Mouse (Mus musculus): Measurements from ENCODE around the gene Pou3f3. TPM values are rescaled to one million over a fixed set of nuclear protein-coding genes. Genes with fewer than 3 reads are reported as not detected.

The Pou3f3 gene
- polyA plus RNA-seq, 1 experiment from 2014 or later, result 0.02 TPM

DNA sequence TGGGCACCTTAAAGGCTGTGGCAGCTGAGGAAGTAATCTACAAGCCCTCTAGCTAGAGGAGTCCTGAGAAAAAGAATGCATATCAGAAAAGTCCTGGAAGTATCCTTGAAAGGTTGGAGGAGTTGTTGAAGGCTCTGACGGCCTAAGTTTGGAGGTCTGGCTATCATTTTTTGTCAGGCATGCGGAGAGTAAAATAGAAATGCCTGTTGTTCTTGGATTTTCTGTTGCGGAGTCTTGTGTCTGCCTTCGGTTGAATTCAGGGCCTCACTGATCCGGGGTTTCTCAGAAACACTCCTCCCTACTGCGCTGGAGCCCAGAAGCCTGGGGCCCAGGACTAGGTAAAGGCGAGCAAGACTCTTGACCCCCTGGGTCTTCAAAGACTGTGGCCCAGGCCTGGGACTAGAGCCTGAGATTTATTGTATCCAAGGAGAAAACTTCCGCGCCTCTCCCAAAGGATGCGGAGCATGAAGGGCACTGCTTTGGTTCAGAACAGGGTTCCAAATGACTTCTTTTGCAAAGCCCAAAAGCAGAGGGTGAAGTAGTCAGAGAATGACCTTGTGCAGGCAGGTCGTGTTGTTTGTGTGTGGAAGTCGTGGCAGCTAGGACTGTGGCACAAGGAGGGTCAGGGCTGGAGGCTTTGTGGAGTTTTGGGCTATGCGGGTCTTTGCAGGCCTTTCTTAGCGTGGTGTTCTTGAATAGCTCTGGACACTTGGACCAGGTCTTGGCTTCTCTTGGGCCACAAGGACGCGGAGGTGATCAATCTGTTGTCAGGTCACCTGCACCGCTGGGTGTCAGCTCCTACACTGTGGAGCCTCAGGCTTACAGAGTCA is 9.6 kb downstream of the Pou3f3 start:
- Histone ChIP-seq H3K36me3 (no peaks in the 10 kb centered on the region), H3K4me3 (no peak overlapping the region), H3K4me2 (no peak overlapping the region), H3K9ac (no peak overlapping the region), H3K27me3 (replicated peaks) (peaks cover 95% of the 10 kb centered on the region), H3K27ac (no peak overlapping the region), H3K9me3 (replicated peaks) (no peaks in the 10 kb centered on the region), H3K4me1 (no peaks in the 10 kb centered on the region)
- 5% methylated on average over 17 of the region's 17 CpGs for WGBS (ENCODE audit: insufficient replicate concordance)
- ATAC-seq, result no peak

DNA sequence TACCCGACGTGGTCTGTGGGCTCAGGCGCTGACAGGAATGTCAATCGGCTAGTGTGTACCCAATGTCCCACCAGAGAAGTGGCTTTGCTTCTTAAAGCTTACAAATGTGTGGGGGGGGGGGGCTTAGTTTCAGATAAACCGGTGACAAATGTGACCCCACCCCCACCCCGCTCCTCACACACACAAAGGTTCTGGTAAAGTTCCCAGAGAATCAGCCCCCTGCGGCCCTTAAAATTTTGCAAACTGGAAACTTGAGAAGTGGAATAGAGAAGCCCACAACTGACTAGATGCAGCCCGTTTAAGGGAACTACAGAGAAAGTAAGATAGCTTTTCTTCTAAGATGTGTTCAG is 10.2 kb downstream of the Pou3f3 start:
- WGBS (ENCODE audit: insufficient replicate concordance), result 7% methylated on average over 8 of the region's 8 CpGs
- no peaks in the 10 kb centered on the region for H3K9me3 ChIP-seq (replicated peaks)
- no peak for ATAC-seq
- H3K4me2 ChIP-seq, result no peak overlapping the region
- H3K27me3 ChIP-seq (replicated peaks), result peaks cover 96% of the 10 kb centered on the region
- H3K36me3 ChIP-seq, result no peaks in the 10 kb centered on the region
- H3K27ac ChIP-seq, result no peak overlapping the region
- H3K4me3 ChIP-seq, result no peak overlapping the region
- no peak overlapping the region for H3K9ac ChIP-seq
- H3K4me1 ChIP-seq, result no peaks in the 10 kb centered on the region

DNA sequence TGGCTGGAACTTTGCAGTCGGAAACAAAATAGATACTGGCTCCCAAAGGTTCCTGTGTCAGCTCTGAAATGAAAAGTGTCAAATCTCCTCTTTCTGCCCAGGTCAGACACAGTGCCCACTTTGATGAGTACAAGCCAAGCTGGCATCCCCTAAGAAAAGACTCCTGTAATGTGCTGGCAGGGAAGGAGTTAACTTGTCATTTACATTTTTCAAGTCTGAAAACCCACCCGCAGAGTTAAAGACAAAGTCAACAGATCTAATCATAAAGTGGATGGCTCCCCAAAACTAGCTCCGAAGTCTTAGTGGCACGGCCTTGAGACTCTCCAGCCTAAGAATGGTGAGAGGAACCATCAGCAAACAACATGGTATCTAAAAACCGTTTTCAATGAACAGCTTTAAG is 11.6 kb downstream of the Pou3f3 start:
- 3% methylated on average over 5 of the region's 5 CpGs for WGBS (ENCODE audit: insufficient replicate concordance)
- no peak for ATAC-seq
- Histone ChIP-seq H3K36me3 (no peaks in the 10 kb centered on the region), H3K9me3 (replicated peaks) (no peaks in the 10 kb centered on the region), H3K27ac (no peak overlapping the region), H3K4me3 (no peak overlapping the region), H3K4me2 (no peak overlapping the region), H3K9ac (no peak overlapping the region), H3K27me3 (replicated peaks) (peaks cover 96% of the 10 kb centered on the region), H3K4me1 (no peaks in the 10 kb centered on the region)

DNA sequence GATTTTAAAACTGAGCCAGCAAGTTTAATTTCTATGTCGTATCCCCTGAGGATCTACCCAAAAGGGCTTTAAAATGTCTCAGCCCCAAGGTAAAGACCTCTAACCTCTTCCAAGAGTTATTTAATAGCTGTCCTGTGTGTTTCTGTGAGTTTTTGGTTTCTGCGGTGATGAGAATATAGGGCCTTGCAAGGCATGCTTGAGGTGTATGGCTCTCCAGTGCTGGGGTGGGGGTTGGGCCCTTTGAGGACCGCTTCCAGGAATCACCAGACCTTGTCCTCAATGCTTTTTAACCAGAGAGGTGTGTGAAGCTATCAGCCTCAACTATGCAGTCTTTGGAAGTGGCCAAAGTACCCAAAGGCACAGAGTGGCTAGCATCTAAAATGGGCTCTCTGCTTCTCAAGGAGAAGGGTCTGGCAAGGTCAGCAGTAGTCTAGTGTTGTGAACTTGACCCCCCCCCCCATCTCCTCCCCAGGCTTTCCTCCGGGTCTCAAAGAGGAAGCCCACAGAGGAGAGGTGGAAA is 12.1 kb downstream of the Pou3f3 start:
- Histone ChIP-seq H3K9me3 (replicated peaks) (no peaks in the 10 kb centered on the region), H3K36me3 (no peaks in the 10 kb centered on the region), H3K9ac (no peak overlapping the region), H3K27ac (no peak overlapping the region), H3K4me1 (no peaks in the 10 kb centered on the region), H3K4me2 (no peak overlapping the region), H3K4me3 (no peak overlapping the region), H3K27me3 (replicated peaks) (peaks cover 97% of the 10 kb centered on the region)
- no peak for ATAC-seq
- 2% methylated on average over 4 of the region's 4 CpGs for WGBS (ENCODE audit: insufficient replicate concordance)

DNA sequence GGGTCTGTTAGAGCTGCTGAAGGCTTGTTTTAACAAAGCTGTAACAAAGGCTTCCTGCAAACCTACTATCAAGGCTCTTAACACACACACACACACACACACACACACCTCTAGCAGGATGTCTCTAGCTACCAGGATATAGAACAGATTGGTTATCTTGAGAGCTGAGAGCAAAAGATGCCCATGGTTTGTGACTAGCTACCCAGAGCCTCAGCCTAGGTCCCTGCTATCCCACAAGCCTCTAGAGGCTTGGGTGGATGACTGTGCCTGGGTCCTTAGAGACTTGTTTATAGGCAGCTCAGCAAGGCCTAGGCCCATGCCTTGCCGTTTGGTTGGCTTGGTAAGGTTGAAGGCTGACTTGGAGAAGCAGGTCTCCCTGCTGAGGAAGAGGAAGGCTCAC is 13.5 kb downstream of the Pou3f3 start:
- H3K9me3 ChIP-seq (replicated peaks), result no peaks in the 10 kb centered on the region
- ATAC-seq, result no peak
- no peaks in the 10 kb centered on the region for H3K36me3 ChIP-seq
- H3K4me1 ChIP-seq, result no peaks in the 10 kb centered on the region
- no peak overlapping the region for H3K4me3 ChIP-seq
- no peak overlapping the region for H3K27ac ChIP-seq
- no peak overlapping the region for H3K4me2 ChIP-seq
- peaks cover 99% of the 10 kb centered on the region for H3K27me3 ChIP-seq (replicated peaks)
- H3K9ac ChIP-seq, result no peak overlapping the region
- 14% methylated on average over 1 of the region's 1 CpGs for WGBS (ENCODE audit: insufficient replicate concordance)

DNA sequence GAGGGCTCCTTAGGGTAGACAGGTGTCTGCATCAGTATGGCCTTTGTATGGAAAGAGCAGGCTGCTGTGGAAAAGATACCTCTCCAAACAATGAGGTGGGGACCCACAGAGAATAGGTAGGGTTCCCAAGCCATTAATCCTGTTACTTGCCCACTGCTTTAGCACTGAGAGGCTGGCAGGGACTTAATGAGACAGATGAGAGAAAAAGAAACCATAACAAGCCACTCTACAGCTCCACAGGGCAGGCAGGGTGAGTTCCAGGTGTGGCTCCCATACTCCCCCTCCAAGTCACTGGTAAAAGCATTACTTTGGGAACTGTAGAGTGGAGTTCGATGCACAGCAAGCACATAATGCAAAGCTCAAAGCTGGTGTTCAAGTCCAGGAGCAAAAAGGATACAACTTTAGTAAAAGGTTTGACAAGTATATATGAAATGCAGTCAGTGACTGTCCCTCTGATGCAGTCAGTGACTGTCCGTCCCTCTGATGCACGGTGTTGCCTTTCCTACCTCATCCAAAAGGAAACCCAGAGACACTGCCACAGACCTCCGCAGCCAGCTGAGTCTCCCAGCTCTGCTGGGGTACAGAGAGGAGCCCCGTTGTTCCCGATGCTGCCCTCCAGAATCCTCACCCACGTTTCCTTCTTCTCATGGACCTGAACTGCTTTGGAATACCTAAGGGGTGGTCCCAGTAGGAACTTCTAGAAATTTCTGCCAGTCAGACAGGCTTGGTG is 14.0 kb downstream of the Pou3f3 start:
- no peak for ATAC-seq

DNA sequence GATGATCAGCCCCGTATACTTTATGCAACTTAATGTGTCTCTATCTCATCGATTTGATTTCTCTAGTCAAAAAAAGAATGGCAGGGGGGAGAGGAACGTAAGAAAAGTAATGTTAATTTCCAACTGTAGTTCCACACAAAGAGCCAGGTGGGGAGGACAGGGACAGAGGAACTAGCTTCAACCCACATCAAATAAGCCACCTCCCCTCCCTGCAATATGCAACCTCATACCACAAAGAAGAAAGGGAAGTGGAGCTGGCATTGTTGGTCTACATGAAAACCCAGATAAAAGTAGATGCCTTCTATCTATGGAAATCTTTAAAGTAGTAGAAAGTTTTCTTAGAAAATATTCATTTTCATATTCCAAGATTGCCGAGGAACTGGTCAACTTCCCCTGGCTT is 14.7 kb downstream of the Pou3f3 start:
- no peaks in the 10 kb centered on the region for H3K4me1 ChIP-seq
- no peak for ATAC-seq
- H3K9ac ChIP-seq, result no peak overlapping the region
- H3K27me3 ChIP-seq (replicated peaks), result peaks cover 99% of the 10 kb centered on the region
- 17% methylated on average over 4 of the region's 4 CpGs for WGBS (ENCODE audit: insufficient replicate concordance)
- H3K9me3 ChIP-seq (replicated peaks), result no peaks in the 10 kb centered on the region
- H3K36me3 ChIP-seq, result no peaks in the 10 kb centered on the region
- no peak overlapping the region for H3K4me3 ChIP-seq
- H3K27ac ChIP-seq, result no peak overlapping the region
- no peak overlapping the region for H3K4me2 ChIP-seq

More for the DNA sequence above, 14.0 kb downstream of the Pou3f3 start:
- Histone ChIP-seq H3K4me1 (no peaks in the 10 kb centered on the region), H3K36me3 (no peaks in the 10 kb centered on the region), H3K4me2 (no peak overlapping the region), H3K27ac (no peak overlapping the region), H3K27me3 (replicated peaks) (peaks cover 99% of the 10 kb centered on the region), H3K4me3 (no peak overlapping the region), H3K9ac (no peak overlapping the region), H3K9me3 (replicated peaks) (no peaks in the 10 kb centered on the region)
- 8% methylated on average over 7 of the region's 7 CpGs for WGBS (ENCODE audit: insufficient replicate concordance)

DNA sequence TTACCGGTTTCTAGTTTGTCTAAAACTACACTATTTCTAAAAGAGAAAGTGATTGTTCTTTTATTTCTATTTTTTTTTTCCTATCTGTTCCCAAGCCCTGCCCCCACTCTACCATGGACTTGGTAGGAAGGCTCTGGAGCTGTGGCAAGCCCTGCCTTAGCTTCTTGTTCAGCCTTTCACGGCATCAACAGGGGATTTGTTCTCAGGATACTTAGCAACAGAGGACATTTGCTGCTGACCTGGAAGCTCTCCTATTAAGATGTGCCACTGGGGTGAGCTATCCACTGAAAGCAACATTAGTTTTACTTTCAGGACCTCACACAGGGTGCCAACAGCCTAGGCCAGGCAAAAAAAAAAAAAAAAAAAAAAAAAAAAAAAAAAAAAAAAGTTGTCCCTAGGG is 15.4 kb downstream of the Pou3f3 start:
- no peak for ATAC-seq
- no peak overlapping the region for H3K27ac ChIP-seq
- H3K4me1 ChIP-seq, result no peaks in the 10 kb centered on the region
- no peak overlapping the region for H3K9ac ChIP-seq
- no peaks in the 10 kb centered on the region for H3K36me3 ChIP-seq
- H3K4me2 ChIP-seq, result no peak overlapping the region
- 14% methylated on average over 2 of the region's 2 CpGs for WGBS (ENCODE audit: insufficient replicate concordance)
- no peaks in the 10 kb centered on the region for H3K9me3 ChIP-seq (replicated peaks)
- peaks cover 99% of the 10 kb centered on the region for H3K27me3 ChIP-seq (replicated peaks)
- no peak overlapping the region for H3K4me3 ChIP-seq

DNA sequence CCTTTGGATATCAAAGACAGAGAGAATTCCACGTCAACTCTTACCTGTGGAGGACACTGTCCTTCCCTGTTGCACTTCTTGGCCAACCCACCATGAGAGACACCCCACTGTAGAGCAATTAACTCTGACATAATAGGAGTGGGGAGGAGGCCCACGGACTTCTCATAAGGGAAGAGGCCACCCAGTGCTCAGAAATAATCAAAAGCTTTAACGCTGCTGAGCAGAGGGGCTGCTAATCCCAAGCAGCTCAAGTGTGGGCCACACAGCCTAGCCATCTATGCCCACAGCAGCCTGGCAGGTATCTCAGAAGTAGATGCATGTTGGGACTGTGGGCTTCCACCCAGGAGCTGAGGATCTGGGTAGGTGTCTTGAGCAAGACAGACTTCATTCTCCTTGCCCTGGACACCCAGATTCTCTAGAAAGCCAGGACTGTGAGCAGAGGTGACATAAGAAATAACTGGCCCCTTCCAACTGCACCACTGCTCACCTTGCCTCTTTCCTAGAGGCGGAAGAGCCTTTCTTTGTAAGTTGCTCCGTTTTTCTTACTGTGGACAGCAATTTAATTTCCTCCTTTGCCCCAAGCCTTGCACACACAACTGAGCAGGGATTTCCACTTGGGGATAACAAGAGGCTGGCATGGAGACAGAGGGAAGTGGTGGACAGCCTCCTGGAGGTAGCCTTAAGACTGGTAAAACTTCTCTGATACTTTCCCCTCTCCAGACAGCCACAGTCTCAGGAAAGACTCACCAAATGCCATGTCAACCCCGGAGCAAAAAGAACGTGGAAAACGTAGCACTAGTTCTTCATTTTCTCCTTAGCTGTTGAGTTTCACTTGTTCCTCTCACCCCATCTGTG is 16.1 kb downstream of the Pou3f3 start:
- Histone ChIP-seq H3K4me3 (no peak overlapping the region), H3K27ac (no peak overlapping the region), H3K9me3 (replicated peaks) (no peaks in the 10 kb centered on the region), H3K36me3 (no peaks in the 10 kb centered on the region), H3K9ac (no peak overlapping the region), H3K27me3 (replicated peaks) (peaks cover 100% of the 10 kb centered on the region), H3K4me2 (no peak overlapping the region), H3K4me1 (no peaks in the 10 kb centered on the region)
- no peak for ATAC-seq
- WGBS (ENCODE audit: insufficient replicate concordance), result 6% methylated on average over 8 of the region's 8 CpGs

DNA sequence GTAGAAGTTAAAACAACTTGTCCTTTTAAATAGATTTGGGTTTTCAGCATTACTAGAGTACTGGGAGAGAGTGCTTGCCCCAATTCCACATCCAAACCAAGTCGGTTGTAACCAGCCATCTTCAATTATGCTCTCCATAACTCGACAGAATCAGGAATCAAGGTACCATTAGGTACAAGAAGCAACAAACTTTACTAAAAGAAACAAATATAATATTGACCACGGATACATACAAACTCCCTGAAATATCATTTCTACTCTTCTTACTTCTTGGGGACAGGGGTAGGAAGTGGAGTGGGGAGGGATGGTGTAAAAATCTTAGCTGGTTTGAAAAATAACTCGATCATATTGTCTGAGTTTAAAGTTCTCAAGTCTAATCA is 16.7 kb downstream of the Pou3f3 start:
- Histone ChIP-seq H3K36me3 (no peaks in the 10 kb centered on the region), H3K4me2 (no peak overlapping the region), H3K4me3 (no peak overlapping the region), H3K9me3 (replicated peaks) (no peaks in the 10 kb centered on the region), H3K27ac (no peak overlapping the region), H3K9ac (no peak overlapping the region), H3K27me3 (replicated peaks) (peaks cover 94% of the 10 kb centered on the region), H3K4me1 (no peaks in the 10 kb centered on the region)
- ATAC-seq, result no peak
- 2% methylated on average over 4 of the region's 4 CpGs for WGBS (ENCODE audit: insufficient replicate concordance)

DNA sequence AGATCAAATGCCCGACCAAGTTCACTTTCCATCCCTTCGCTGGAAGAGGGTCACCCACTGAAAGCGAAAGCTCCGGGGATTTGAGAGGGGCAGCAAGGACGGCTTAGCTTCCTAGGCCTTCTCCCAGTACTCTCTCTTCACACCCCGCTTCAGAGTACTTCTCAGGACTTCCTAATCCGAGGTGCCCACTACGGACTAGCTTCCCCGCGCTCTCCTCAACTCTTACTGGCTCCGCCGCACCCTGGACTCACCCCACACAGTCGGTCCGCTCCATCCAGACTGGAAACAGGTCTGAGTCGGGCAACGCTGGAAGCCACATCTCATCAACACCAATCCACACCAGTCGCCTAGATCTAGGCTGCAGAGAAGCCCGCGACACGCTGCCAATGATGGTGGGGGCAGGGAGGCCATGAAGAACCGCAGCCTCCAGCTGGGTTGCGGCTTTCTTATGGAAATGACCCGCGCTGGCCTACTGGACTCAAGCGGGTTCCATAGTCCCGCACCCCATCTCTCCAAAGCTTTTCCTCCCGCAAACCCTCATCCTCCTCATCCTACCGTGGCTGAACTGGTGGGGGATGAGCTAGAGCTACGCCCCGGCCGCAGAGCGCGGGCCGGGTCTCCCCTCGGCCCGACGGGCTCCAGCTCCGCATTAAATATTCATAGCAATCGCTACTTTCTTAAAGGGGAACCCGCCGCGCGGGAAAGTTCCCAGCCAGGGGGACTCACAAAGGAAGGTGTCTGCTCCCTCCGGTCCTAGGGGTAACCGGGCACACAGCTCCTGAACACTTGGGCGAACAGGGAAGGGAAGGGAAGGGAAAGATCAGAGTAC is 17.8 kb downstream of the Pou3f3 start:
- no peaks in the 10 kb centered on the region for H3K9me3 ChIP-seq (replicated peaks)
- H3K4me1 ChIP-seq, result no peaks in the 10 kb centered on the region
- ATAC-seq, result no peak
- no peak overlapping the region for H3K27ac ChIP-seq
- no peaks in the 10 kb centered on the region for H3K36me3 ChIP-seq
- peak overlapping the region; percentile 40 for H3K4me3 ChIP-seq
- H3K4me2 ChIP-seq, result peak overlapping the region; percentile 59
- peaks cover 87% of the 10 kb centered on the region for H3K27me3 ChIP-seq (replicated peaks)
- no peak overlapping the region for H3K9ac ChIP-seq
- WGBS (ENCODE audit: insufficient replicate concordance), result under 1% methylated on average over 46 of the region's 46 CpGs

Measured in liver, embryonic 12.5 days (tissue).